ENCODE assay signal across 8 mouse cellular contexts in the genomic region with DNA sequence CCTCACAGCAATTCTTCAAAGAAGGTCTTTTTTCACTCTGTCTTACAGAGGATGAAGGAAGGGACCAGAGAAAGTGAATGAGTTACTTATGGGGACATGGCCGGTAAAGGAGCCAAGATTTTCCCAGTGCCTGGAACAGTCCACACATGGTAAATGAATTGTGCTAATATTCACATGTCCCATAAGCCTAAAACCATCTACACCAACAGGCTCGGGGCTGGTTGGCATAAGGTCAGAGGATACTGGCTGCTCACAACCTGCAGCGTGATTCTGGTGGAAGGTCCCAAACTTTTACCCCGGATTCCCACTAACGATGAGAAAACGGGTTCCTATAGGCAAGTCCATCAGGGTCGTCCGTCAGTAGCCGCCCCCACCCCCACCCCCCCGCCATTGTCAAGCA. TPM values are rescaled to one million over a fixed set of nuclear protein-coding genes. Genes with fewer than 3 reads are reported as not detected.
DNase-seq lines count a peak whose midpoint lies in the region; ATAC-seq and TF ChIP-seq lines count a peak whose summit lies in the region.

No protein-coding gene starts in this region.

- H3K27me3 ChIP-seq in lung, embryonic 16.5 days (ENCODE audit: control insufficient read depth, insufficient read depth, low read depth, low read length): no peaks in the 10 kb centered on the region
- peaks cover 7% of the 10 kb centered on the region; the same call in 1 of the 2 replicates for H3K27me3 ChIP-seq in limb, embryonic 12.5 days
- H3K27me3 ChIP-seq in small intestine, adult 2 months (ENCODE audit: control insufficient read depth, insufficient read depth, low read length): no peaks in the 10 kb centered on the region

- no peak for TF ChIP-seq POLR2A in small intestine, adult 2 months (IDR thresholded peaks at IDR 0.05; ENCODE audit: low read depth, low read length)

- H3K4me3 ChIP-seq in lung, embryonic 16.5 days (ENCODE audit: low read length): peak overlapping the region; percentile 85
- peak overlapping the region; percentile 87 for H3K4me3 ChIP-seq in limb, embryonic 12.5 days (replicated peaks)
- H3K4me3 ChIP-seq in small intestine, adult 2 months (ENCODE audit: low read depth, low read length): peak overlapping the region; percentile 77

- intact Hi-C loops in gastrocnemius, postnatal 36 days (cut with DNase I): no loop called here

- no peak for ATAC-seq in cerebellum, adult (ENCODE audit: insufficient number of reproducible peaks, low FRiP score, low TSS enrichment)
- ATAC-seq in lung, embryonic 16.5 days (ENCODE audit: low read depth): no peak
- ATAC-seq in limb, embryonic 12.5 days (ENCODE audit: insufficient number of reproducible peaks, insufficient read depth, low FRiP score, low TSS enrichment, low read depth): no peak

- peak overlapping the region; percentile 95 for H3K4me2 ChIP-seq in lung, embryonic 16.5 days (ENCODE audit: low read depth, low read length)
- peak overlapping the region; percentile 94 for H3K4me2 ChIP-seq in limb, embryonic 12.5 days

- no peak overlapping the region for H3K27ac ChIP-seq in lung, embryonic 16.5 days (ENCODE audit: low read length)
- no peak overlapping the region for H3K27ac ChIP-seq in limb, embryonic 12.5 days
- H3K27ac ChIP-seq in small intestine, adult 2 months (ENCODE audit: insufficient read depth, low read depth, low read length): no peak overlapping the region

- no peaks in the 10 kb centered on the region for H3K36me3 ChIP-seq in lung, embryonic 16.5 days (ENCODE audit: control insufficient read depth, insufficient read depth, low read length)
- H3K36me3 ChIP-seq in limb, embryonic 12.5 days: no peaks in the 10 kb centered on the region
- H3K36me3 ChIP-seq in small intestine, adult 2 months (ENCODE audit: control insufficient read depth, insufficient read depth, low read length): no peaks in the 10 kb centered on the region

- no peaks in the 10 kb centered on the region for H3K9me3 ChIP-seq in lung, embryonic 16.5 days (ENCODE audit: control insufficient read depth, low read length)
- no peaks in the 10 kb centered on the region for H3K9me3 ChIP-seq in limb, embryonic 12.5 days

- WGBS in lung, embryonic 16.5 days: 9% methylated on average over 10 of the region's 10 CpGs
- 17% methylated on average over 10 of the region's 10 CpGs for WGBS in limb, embryonic 12.5 days
- WGBS in small intestine, adult 2 months: 8% methylated on average over 10 of the region's 10 CpGs

- TF ChIP-seq CTCF in small intestine, adult 2 months (IDR thresholded peaks at IDR 0.05; ENCODE audit: extremely low read depth, insufficient read length, insufficient replicate concordance, low read depth, low read length): no peak

- DNase-seq in cerebellum, adult 9-10 months: peak; percentile 53
- no peak for DNase-seq in lung, postnatal 4 days
- no peak for DNase-seq in B cell, adult 2 months
- no peak for DNase-seq in gastrocnemius, postnatal 36 days

- peak overlapping the region; percentile 87 for H3K9ac ChIP-seq in lung, embryonic 16.5 days (ENCODE audit: low read length)
- peak overlapping the region; percentile 74 for H3K9ac ChIP-seq in limb, embryonic 12.5 days (replicated peaks)

- peaks cover 5% of the 10 kb centered on the region for H3K4me1 ChIP-seq in lung, embryonic 16.5 days (replicated peaks; ENCODE audit: control insufficient read depth, insufficient read depth, low read length)
- peaks cover 11% of the 10 kb centered on the region; the same call in 1 of the 2 replicates for H3K4me1 ChIP-seq in limb, embryonic 12.5 days (replicated peaks)
- H3K4me1 ChIP-seq in small intestine, adult 2 months (ENCODE audit: control insufficient read depth, insufficient read depth, insufficient read length, low read length): peaks cover 5% of the 10 kb centered on the region

RNA-seq across cellular contexts. Expression of a gene that starts 1.8 kb away (rescaled TPM):
- 11.5 and 12.1 TPM in 2 replicates for polyA plus RNA-seq in lung, embryonic 16.5 days (2015; fragmentation: Nextera tagmentation; extraction: Ambion mirVana)
- polyA plus RNA-seq in limb, embryonic 12.5 days (2016; fragmentation: Nextera tagmentation; extraction: Ambion mirVana): 10.4 and 11.2 TPM in 2 replicates
- polyA plus RNA-seq in small intestine, adult 2 months (2012; rRNA removed): 7.5 and 10.4 TPM in 2 replicates
- total RNA-seq in gastrocnemius, postnatal 36 days (2021): 10 to 100 TPM; 10.4 to 11.8 TPM

RNA-seq across cellular contexts. Expression of a gene that starts 44.3 kb away (rescaled TPM):
- 2.4 and 2.7 TPM in 2 replicates for polyA plus RNA-seq in lung, embryonic 16.5 days (2015; fragmentation: Nextera tagmentation; extraction: Ambion mirVana)
- polyA plus RNA-seq in limb, embryonic 12.5 days (2016; fragmentation: Nextera tagmentation; extraction: Ambion mirVana): 1.6 and 1.8 TPM in 2 replicates
- 0.24 and 0.39 TPM in 2 replicates for polyA plus RNA-seq in small intestine, adult 2 months (2012; rRNA removed)
- total RNA-seq in gastrocnemius, postnatal 36 days (2021): 1 to 10 TPM; 1.3 to 1.4 TPM
